In genomic region chr5:29735557-29736061, GRCm38 (mm10) we compare ENCODE assay signal across 8 mouse cellular contexts. TPM values are rescaled to one million over a fixed set of nuclear protein-coding genes. Genes with fewer than 3 reads are reported as not detected.
DNase-seq lines count a peak whose midpoint lies in the region; ATAC-seq and TF ChIP-seq lines count a peak whose summit lies in the region.

Gene Dnajb6, plus strand, starts transcription at chr5:29735688.
Gene Gm5129, minus strand, starts transcription at chr5:29735936.

- no peaks in the 10 kb centered on the region for H3K27me3 ChIP-seq in embryonic facial prominence, embryonic 13.5 days
- H3K27me3 ChIP-seq in heart, adult 2 months (ENCODE audit: control insufficient read depth, insufficient read depth, low read length) = no peaks in the 10 kb centered on the region
- H3K27me3 ChIP-seq in limb, embryonic 13.5 days = no peaks in the 10 kb centered on the region
- H3K27me3 ChIP-seq in midbrain, embryonic 16.5 days (ENCODE audit: control insufficient read depth, insufficient read depth, low read depth, low read length) = no peaks in the 10 kb centered on the region

- no peak for TF ChIP-seq CTCF in heart, adult 2 months (IDR thresholded peaks at IDR 0.05)

- H3K4me2 ChIP-seq in embryonic facial prominence, embryonic 13.5 days = peak within 1 kb of the TSS; percentile 67
- peak within 1 kb of the TSS; percentile 83 for H3K4me2 ChIP-seq in limb, embryonic 13.5 days (replicated peaks)
- peak within 1 kb of the TSS; percentile 62 for H3K4me2 ChIP-seq in midbrain, embryonic 16.5 days (ENCODE audit: low read length)

- H3K36me3 ChIP-seq in embryonic facial prominence, embryonic 13.5 days = no peaks in the 10 kb centered on the region
- peaks cover 20% of the 10 kb centered on the region for H3K36me3 ChIP-seq in heart, adult 2 months (ENCODE audit: control insufficient read depth, insufficient read depth, low read length)
- no peaks in the 10 kb centered on the region for H3K36me3 ChIP-seq in limb, embryonic 13.5 days
- no peaks in the 10 kb centered on the region for H3K36me3 ChIP-seq in midbrain, embryonic 16.5 days (ENCODE audit: control insufficient read depth, insufficient read depth, low read length)

- DNase-seq in 3134 (ENCODE audit: extremely low read depth, insufficient read length, low spot score) = peak; percentile 94
- peak; percentile 98 for DNase-seq in adrenal gland, postnatal 36 days
- peak; percentile 97 to 98 for DNase-seq in heart, adult 2 months
- DNase-seq in kidney, adult 8-10 months = peak; percentile 94 to 97
- peak; percentile 97 to 98 for DNase-seq in spleen, postnatal 10 days (ENCODE audit: low spot score in 2 of 2)

- peak within 1 kb of the TSS; percentile 97 for H3K4me3 ChIP-seq in embryonic facial prominence, embryonic 13.5 days
- peak within 1 kb of the TSS; percentile 64 for H3K4me3 ChIP-seq in heart, adult 2 months
- peak within 1 kb of the TSS; percentile 99 for H3K4me3 ChIP-seq in limb, embryonic 13.5 days
- peak within 1 kb of the TSS; percentile 57 for H3K4me3 ChIP-seq in midbrain, embryonic 16.5 days (ENCODE audit: low read depth, low read length)

- WGBS in embryonic facial prominence, embryonic 13.5 days = under 1% methylated on average over 46 of the region's 46 CpGs
- WGBS in heart, adult 2 months = under 1% methylated on average over 46 of the region's 46 CpGs
- WGBS in limb, embryonic 13.5 days = under 1% methylated on average over 46 of the region's 46 CpGs
- WGBS in midbrain, embryonic 16.5 days = under 1% methylated on average over 46 of the region's 46 CpGs

- peak; percentile 94 for TF ChIP-seq POLR2A in heart, adult 2 months (IDR thresholded peaks at IDR 0.05; ENCODE audit: insufficient read depth, low read depth, low read length)

- peak within 1 kb of the TSS; percentile 99 for H3K9ac ChIP-seq in embryonic facial prominence, embryonic 13.5 days
- peak within 1 kb of the TSS; percentile 98 for H3K9ac ChIP-seq in heart, adult 2 months (ENCODE audit: low read depth, low read length)
- peak within 1 kb of the TSS; percentile 97 for H3K9ac ChIP-seq in limb, embryonic 13.5 days
- peak within 1 kb of the TSS; percentile 91 for H3K9ac ChIP-seq in midbrain, embryonic 16.5 days (ENCODE audit: low read depth, low read length)

- peaks cover 26% of the 10 kb centered on the region for H3K4me1 ChIP-seq in embryonic facial prominence, embryonic 13.5 days
- peaks cover 7% of the 10 kb centered on the region for H3K4me1 ChIP-seq in heart, adult 2 months (ENCODE audit: control insufficient read depth, insufficient read depth, low read length)
- H3K4me1 ChIP-seq in limb, embryonic 13.5 days = peaks cover 18% of the 10 kb centered on the region
- peaks cover 29% of the 10 kb centered on the region for H3K4me1 ChIP-seq in midbrain, embryonic 16.5 days (ENCODE audit: control insufficient read depth, insufficient read depth, low read length)

- no peaks in the 10 kb centered on the region for H3K9me3 ChIP-seq in embryonic facial prominence, embryonic 13.5 days
- H3K9me3 ChIP-seq in limb, embryonic 13.5 days = no peaks in the 10 kb centered on the region
- H3K9me3 ChIP-seq in midbrain, embryonic 16.5 days (replicated peaks; ENCODE audit: control insufficient read depth, low read length, poor library complexity, severe bottlenecking) = no peaks in the 10 kb centered on the region

- peaks cover 12% of the 10 kb centered on the region for H3K79me2 ChIP-seq in heart, adult 2 months (replicated peaks; ENCODE audit: control insufficient read depth, insufficient read depth, low read length)

- 0 out of 2 replicates have a peak, but pooled peaks have one; percentile 43 for TF ChIP-seq EP300 in heart, adult 2 months (IDR thresholded peaks at IDR 0.05; ENCODE audit: insufficient read depth, low read depth, low read length)

- H3K27ac ChIP-seq in embryonic facial prominence, embryonic 13.5 days = peak within 1 kb of the TSS; percentile 97
- peak within 1 kb of the TSS; percentile 100 for H3K27ac ChIP-seq in heart, adult 2 months
- peak within 1 kb of the TSS; percentile 96 for H3K27ac ChIP-seq in limb, embryonic 13.5 days
- H3K27ac ChIP-seq in midbrain, embryonic 16.5 days (ENCODE audit: low read length) = peak within 1 kb of the TSS; percentile 86

- intact Hi-C loops in heart, adult 2 months (cut with DNase I) = loop anchor here (5.0 kb wide), 1 partner anchor 163 kb away; no protein-coding TSS in a partner anchor

- peak; percentile 91 for ATAC-seq in embryonic facial prominence, embryonic 13.5 days (ENCODE audit: insufficient number of reproducible peaks, insufficient read depth, low FRiP score, low TSS enrichment, low read depth)
- ATAC-seq in limb, embryonic 13.5 days (ENCODE audit: low FRiP score, low read depth) = peak; percentile 94
- ATAC-seq in midbrain, embryonic 16.5 days = peak; percentile 99

RNA-seq across cellular contexts. Expression of gene Dnajb6, which starts in this region (rescaled TPM):
- total RNA-seq in adrenal gland, postnatal 36 days (2021) = 100 to 1,000 TPM; 131 to 139 TPM
- polyA plus RNA-seq in embryonic facial prominence, embryonic 13.5 days (2015; fragmentation: Nextera tagmentation; extraction: Ambion mirVana) = 156 and 157 TPM in 2 replicates
- 10 to 100 TPM; 71.0 to 78.4 TPM for total RNA-seq in heart, adult 2 months (2021)
- polyA plus RNA-seq in heart, adult 2 months (2012; rRNA removed) = 34.0 and 39.3 TPM in 2 replicates
- 154 and 161 TPM in 2 replicates for polyA plus RNA-seq in limb, embryonic 13.5 days (2015; fragmentation: Nextera tagmentation; extraction: Ambion mirVana)
- 359 and 368 TPM in 2 replicates for polyA plus RNA-seq in midbrain, embryonic 16.5 days (2015; fragmentation: Nextera tagmentation; extraction: Ambion mirVana)

RNA-seq across cellular contexts. Expression of gene Gm5129, which starts in this region (rescaled TPM):
- total RNA-seq in adrenal gland, postnatal 36 days (2021) = 1 to 10 TPM; 1.7 to 2.3 TPM
- not detected in 2 replicates for polyA plus RNA-seq in embryonic facial prominence, embryonic 13.5 days (2015; fragmentation: Nextera tagmentation; extraction: Ambion mirVana)
- total RNA-seq in heart, adult 2 months (2021) = not detected
- polyA plus RNA-seq in heart, adult 2 months (2012; rRNA removed) = not detected in 2 replicates
- not detected in 2 replicates for polyA plus RNA-seq in limb, embryonic 13.5 days (2015; fragmentation: Nextera tagmentation; extraction: Ambion mirVana)
- not detected in 2 replicates for polyA plus RNA-seq in midbrain, embryonic 16.5 days (2015; fragmentation: Nextera tagmentation; extraction: Ambion mirVana)

Comparison
In these comparisons a context has a peak if more than half of its experiments do, and no peak if none do; other contexts are left out.
1. Peak in every context shown above with its lines: DNase-seq, ATAC-seq, H3K4me3 ChIP-seq and H3K27ac ChIP-seq.